Comparison of ENCODE assay signal across 8 mouse cellular contexts in the genomic region with DNA sequence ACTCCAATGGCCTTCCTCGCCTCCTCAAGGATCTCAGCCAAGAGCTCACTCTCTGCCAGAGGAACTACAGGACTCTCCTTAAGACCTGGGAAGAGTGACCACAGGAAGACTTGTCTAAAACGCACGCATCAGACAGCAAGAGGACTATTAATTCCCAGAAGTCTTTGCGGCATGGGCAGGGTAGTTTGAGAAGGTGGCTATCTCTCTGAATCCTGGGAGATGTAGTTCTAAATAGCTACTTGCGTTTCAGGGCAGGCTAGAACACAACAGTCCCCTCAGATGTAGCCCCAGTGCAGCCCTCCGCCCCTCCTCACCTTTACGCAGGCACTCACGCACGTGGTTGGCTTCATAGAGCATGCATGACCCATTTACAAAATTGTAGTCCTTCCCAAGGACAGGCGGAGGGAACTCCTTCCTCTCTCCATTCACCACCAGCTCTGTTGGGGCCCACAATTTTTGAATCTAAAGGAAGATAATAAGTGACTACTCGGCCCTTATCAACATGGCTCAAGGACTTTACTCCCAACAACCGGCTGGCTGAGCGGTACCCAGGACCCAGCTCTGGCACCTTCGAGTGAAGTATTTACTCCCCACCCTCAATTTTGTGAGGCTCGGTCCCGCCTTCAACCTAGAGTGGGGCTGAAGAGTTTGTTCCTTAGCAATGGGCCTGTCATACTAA. TPM values are rescaled to one million over a fixed set of nuclear protein-coding genes. Genes with fewer than 3 reads are reported as not detected.
A peak's percentile ranks its signal among the peaks of the same experiment; 100 is the strongest.
DNase-seq lines count a peak whose midpoint lies in the region; ATAC-seq and TF ChIP-seq lines count a peak whose summit lies in the region.

No protein-coding gene starts in this region.

- H3K4me1 ChIP-seq in hindbrain, postnatal 0 days (ENCODE audit: insufficient read depth, low read length): no peaks in the 10 kb centered on the region
- peaks cover 19% of the 10 kb centered on the region for H3K4me1 ChIP-seq in liver, embryonic 16.5 days (ENCODE audit: control insufficient read depth, low read depth, low read length)

- no peak for DNase-seq in frontal cortex, adult 2 months (ENCODE audit: extremely low spot score in 1 of 2, low spot score in 1 of 2)
- DNase-seq in MEL-GATA-1-ER (ENCODE audit: extremely low read depth, low read depth): peak; percentile 81
- DNase-seq in hindbrain, postnatal 0 days (ENCODE audit: low spot score): peak; percentile 14
- no peak for DNase-seq in adrenal gland, postnatal 4 days (ENCODE audit: low spot score in 2 of 2)
- no peak for DNase-seq in layer of hippocampus, adult 11-12 months (ENCODE audit: low spot score)

- no peak overlapping the region for H3K9ac ChIP-seq in hindbrain, postnatal 0 days (replicated peaks; ENCODE audit: low read length)
- no peak overlapping the region for H3K9ac ChIP-seq in liver, embryonic 16.5 days (ENCODE audit: low read depth, low read length)

- 75% methylated on average over 16 of the region's 16 CpGs for WGBS in hindbrain, postnatal 0 days
- WGBS in liver, embryonic 16.5 days (ENCODE audit: insufficient replicate concordance): 47% methylated on average over 16 of the region's 16 CpGs

- TF ChIP-seq CTCF in hindbrain, postnatal 0 days (IDR thresholded peaks at IDR 0.05; ENCODE audit: low read depth): no peak

- ATAC-seq in frontal cortex, adult (ENCODE audit: low TSS enrichment): peak; percentile 48; the same call in 1 of the 2 replicates
- no peak for ATAC-seq in hindbrain, postnatal 0 days
- ATAC-seq in liver, embryonic 16.5 days (ENCODE audit: low read depth): peak; percentile 65
- ATAC-seq in granulocyte monocyte progenitor cell, adult 5-6 weeks (replicated peaks; ENCODE audit: poor library complexity, severe bottlenecking): no peak

- no peak overlapping the region for H3K4me3 ChIP-seq in hindbrain, postnatal 0 days (ENCODE audit: low read length)
- peak overlapping the region; percentile 21 for H3K4me3 ChIP-seq in liver, embryonic 16.5 days (ENCODE audit: low read depth, low read length)

- no peaks in the 10 kb centered on the region for H3K9me3 ChIP-seq in hindbrain, postnatal 0 days (ENCODE audit: low read length)
- no peaks in the 10 kb centered on the region for H3K9me3 ChIP-seq in liver, embryonic 16.5 days (replicated peaks; ENCODE audit: control insufficient read depth, low read length)

- H3K27ac ChIP-seq in hindbrain, postnatal 0 days: no peak overlapping the region
- peak overlapping the region; percentile 45 for H3K27ac ChIP-seq in liver, embryonic 16.5 days (ENCODE audit: low read length)

- H3K4me2 ChIP-seq in hindbrain, postnatal 0 days (ENCODE audit: low read depth, low read length): peak overlapping the region; percentile 29; the same call in 1 of the 2 replicates
- peak overlapping the region; percentile 50; the same call in 1 of the 2 replicates for H3K4me2 ChIP-seq in liver, embryonic 16.5 days (ENCODE audit: low read depth, low read length)

- H3K36me3 ChIP-seq in hindbrain, postnatal 0 days (ENCODE audit: insufficient read depth, low read length): no peaks in the 10 kb centered on the region
- no peaks in the 10 kb centered on the region; the same call in 1 of the 2 replicates for H3K36me3 ChIP-seq in liver, embryonic 16.5 days (ENCODE audit: control insufficient read depth, insufficient read depth)

- no peaks in the 10 kb centered on the region for H3K27me3 ChIP-seq in hindbrain, postnatal 0 days (ENCODE audit: insufficient read depth, low read length)
- no peaks in the 10 kb centered on the region for H3K27me3 ChIP-seq in liver, embryonic 16.5 days (ENCODE audit: control insufficient read depth, insufficient read depth, low read depth, low read length)

RNA-seq across cellular contexts. Expression of a gene that starts 6.2 kb away (rescaled TPM):
- 0.12 and 0.17 TPM in 2 replicates for polyA plus RNA-seq in frontal cortex, adult 2 months (2012; rRNA removed)
- total RNA-seq in hindbrain, postnatal 0 days (2014; rRNA removed): 0.21 TPM in 1 of 2 replicates, not detected in the other
- 0.21 and 0.57 TPM in 2 replicates for polyA plus RNA-seq in hindbrain, postnatal 0 days (2015; fragmentation: Nextera tagmentation; extraction: Ambion mirVana)
- 0.41 and 0.75 TPM in 2 replicates for polyA plus RNA-seq in liver, embryonic 16.5 days (2015; fragmentation: Nextera tagmentation; extraction: Ambion mirVana)
- total RNA-seq in granulocyte monocyte progenitor cell, adult 5-6 weeks (2014; fragmentation: Nextera tagmentation): not detected in 2 replicates
- not detected in 2 replicates for total RNA-seq in granulocyte monocyte progenitor cell, adult 5-6 weeks (2017)
- total RNA-seq in adrenal gland, postnatal 4 days (2021): under 1 TPM; 0.45 to 0.54 TPM

RNA-seq across cellular contexts. Expression of a gene that starts 8.7 kb away (rescaled TPM):
- polyA plus RNA-seq in frontal cortex, adult 2 months (2012; rRNA removed): 108 and 110 TPM in 2 replicates
- total RNA-seq in hindbrain, postnatal 0 days (2014; rRNA removed): 117 and 131 TPM in 2 replicates
- 253 and 264 TPM in 2 replicates for polyA plus RNA-seq in hindbrain, postnatal 0 days (2015; fragmentation: Nextera tagmentation; extraction: Ambion mirVana)
- 63.3 and 63.4 TPM in 2 replicates for polyA plus RNA-seq in liver, embryonic 16.5 days (2015; fragmentation: Nextera tagmentation; extraction: Ambion mirVana)
- total RNA-seq in granulocyte monocyte progenitor cell, adult 5-6 weeks (2014; fragmentation: Nextera tagmentation): 39.3 and 51.9 TPM in 2 replicates
- total RNA-seq in granulocyte monocyte progenitor cell, adult 5-6 weeks (2017): 28.7 and 34.2 TPM in 2 replicates
- total RNA-seq in adrenal gland, postnatal 4 days (2021): 10 to 100 TPM; 75.8 to 78.4 TPM

RNA-seq across cellular contexts. Expression of a gene that starts 11.2 kb away (rescaled TPM):
- 0.23 TPM in 1 of 2 replicates, not detected in the other for polyA plus RNA-seq in frontal cortex, adult 2 months (2012; rRNA removed)
- total RNA-seq in hindbrain, postnatal 0 days (2014; rRNA removed): not detected in 2 replicates
- polyA plus RNA-seq in hindbrain, postnatal 0 days (2015; fragmentation: Nextera tagmentation; extraction: Ambion mirVana): not detected in 2 replicates
- not detected in 2 replicates for polyA plus RNA-seq in liver, embryonic 16.5 days (2015; fragmentation: Nextera tagmentation; extraction: Ambion mirVana)
- not detected in 2 replicates for total RNA-seq in granulocyte monocyte progenitor cell, adult 5-6 weeks (2014; fragmentation: Nextera tagmentation)
- total RNA-seq in granulocyte monocyte progenitor cell, adult 5-6 weeks (2017): not detected in 2 replicates
- 10 to 100 TPM; 14.9 to 20.7 TPM for total RNA-seq in adrenal gland, postnatal 4 days (2021)

RNA-seq across cellular contexts. Expression of a gene that starts 13.2 kb away (rescaled TPM):
- 8.0 and 8.8 TPM in 2 replicates for polyA plus RNA-seq in frontal cortex, adult 2 months (2012; rRNA removed)
- 4.3 and 4.7 TPM in 2 replicates for total RNA-seq in hindbrain, postnatal 0 days (2014; rRNA removed)
- polyA plus RNA-seq in hindbrain, postnatal 0 days (2015; fragmentation: Nextera tagmentation; extraction: Ambion mirVana): 5.9 and 6.2 TPM in 2 replicates
- polyA plus RNA-seq in liver, embryonic 16.5 days (2015; fragmentation: Nextera tagmentation; extraction: Ambion mirVana): 2.5 and 3.3 TPM in 2 replicates
- 29.3 and 31.1 TPM in 2 replicates for total RNA-seq in granulocyte monocyte progenitor cell, adult 5-6 weeks (2014; fragmentation: Nextera tagmentation)
- 18.4 and 20.2 TPM in 2 replicates for total RNA-seq in granulocyte monocyte progenitor cell, adult 5-6 weeks (2017)
- 10 to 100 TPM; 35.0 to 38.8 TPM for total RNA-seq in adrenal gland, postnatal 4 days (2021)

RNA-seq across cellular contexts. Expression of a gene that starts 15.7 kb away (rescaled TPM):
- 647 and 719 TPM in 2 replicates for polyA plus RNA-seq in frontal cortex, adult 2 months (2012; rRNA removed)
- total RNA-seq in hindbrain, postnatal 0 days (2014; rRNA removed): 2,068 and 2,255 TPM in 2 replicates
- polyA plus RNA-seq in hindbrain, postnatal 0 days (2015; fragmentation: Nextera tagmentation; extraction: Ambion mirVana): 4,654 and 4,668 TPM in 2 replicates
- 6,125 and 6,166 TPM in 2 replicates for polyA plus RNA-seq in liver, embryonic 16.5 days (2015; fragmentation: Nextera tagmentation; extraction: Ambion mirVana)
- 1,113 and 1,886 TPM in 2 replicates for total RNA-seq in granulocyte monocyte progenitor cell, adult 5-6 weeks (2014; fragmentation: Nextera tagmentation)
- total RNA-seq in granulocyte monocyte progenitor cell, adult 5-6 weeks (2017): 1,040 and 1,064 TPM in 2 replicates
- total RNA-seq in adrenal gland, postnatal 4 days (2021): 100 to 1,000 TPM; 684 to 753 TPM

Comparison
In these comparisons a context has a peak if more than half of its experiments do, and no peak if none do; other contexts are left out.
1. ATAC-seq: peak in frontal cortex, adult (single experiment) and liver, embryonic 16.5 days (single experiment); none in hindbrain, postnatal 0 days (single experiment) and granulocyte monocyte progenitor cell, adult 5-6 weeks (single experiment).
2. DNase-seq: peak in MEL-GATA-1-ER (single experiment) and hindbrain, postnatal 0 days (single experiment); none in frontal cortex, adult 2 months (0 of 2), adrenal gland, postnatal 4 days (0 of 2) and layer of hippocampus, adult 11-12 months (single experiment).
3. RNA of a gene that starts 11.2 kb away (total RNA-seq): 14.9 to 20.7 TPM in adrenal gland, postnatal 4 days; not detected in hindbrain, postnatal 0 days and not detected in granulocyte monocyte progenitor cell, adult 5-6 weeks; every median in the first group is over 10 times any median in the second.